Mouse (Mus musculus) midbrain, postnatal 0 days (tissue): ENCODE results near the gene Hvcn1. TPM values are rescaled to one million over a fixed set of nuclear protein-coding genes. Genes with fewer than 3 reads are reported as not detected.

Experiments used
- ATAC-seq: fragments of 200-750 bp; cut with Nextera tagmentation; 2 replicates; pipeline ENCODE4 v1.8.0; 2017; ENCODE audit warnings: moderate number of reproducible peaks, mild to moderate bottlenecking, moderate TSS enrichment, moderate library complexity; ENCODE audit not compliant: low FRiP score
- DNase-seq: peaks from one replicate; pipeline ENCODE4 v3.0.0-alpha.2; 2015; ENCODE audit warnings: low spot score
- H3K27ac ChIP-seq: fragments of 300-500 bp; sonication (generic); 2 replicates; pipeline ENCODE4 v1.5.1; 2014; ENCODE audit warnings: low read depth, mild to moderate bottlenecking, low read length, mixed read lengths
- H3K27me3 ChIP-seq: fragments of 300-500 bp; sonication (generic); 2 replicates; pipeline ENCODE4 v1.6.1; 2014; ENCODE audit warnings: low read length, control low read depth, mixed read lengths; ENCODE audit not compliant: insufficient read depth
- H3K36me3 ChIP-seq: fragments of 300-500 bp; sonication (generic); 2 replicates; pipeline ENCODE4 v1.6.1; 2014; ENCODE audit warnings: low read length, control low read depth, mixed read lengths; ENCODE audit not compliant: insufficient read depth
- H3K4me1 ChIP-seq: fragments of 300-500 bp; sonication (generic); 2 replicates; pipeline ENCODE4 v1.6.1; 2014; ENCODE audit warnings: mild to moderate bottlenecking, control low read depth, antibody characterized with exemption, low read length, mixed read lengths; ENCODE audit not compliant: insufficient read depth
- H3K4me2 ChIP-seq: fragments of 300-500 bp; sonication (generic); 2 replicates; pipeline ENCODE4 v1.6.1; 2014; ENCODE audit warnings: low read depth, mild to moderate bottlenecking, low read length, mixed read lengths; ENCODE audit not compliant: poor library complexity, severe bottlenecking
- H3K4me3 ChIP-seq: fragments of 300-500 bp; sonication (generic); 2 replicates; pipeline ENCODE4 v1.5.1; 2014; ENCODE audit warnings: low read depth, mild to moderate bottlenecking, low read length, moderate library complexity
- H3K9ac ChIP-seq: fragments of 300-500 bp; sonication (generic); replicated peaks from 2 replicates; pipeline ENCODE4 v1.6.1; 2014; ENCODE audit warnings: mild to moderate bottlenecking, low read length, moderate library complexity, mixed read lengths; ENCODE audit not compliant: poor library complexity, severe bottlenecking
- H3K9me3 ChIP-seq: fragments of 300-500 bp; sonication (generic); 2 replicates; pipeline ENCODE4 v1.6.1; 2016; ENCODE audit warnings: low read length, control low read depth
- CTCF ChIP-seq: IDR thresholded peaks from 2 replicates; pipeline ENCODE4 v1.5.1; 2016; ENCODE audit warnings: antibody characterized with exemption, mild to moderate bottlenecking
- WGBS: fragments of 180-500 bp; shearing (Covaris S2); extraction: QIAGEN DNeasy Blood & Tissue Kit; methylation state at CpG from one replicate; pipeline ENCODE4 v1.1.7; 2014; 5-methylcytosine and 5-hydroxymethylcytosine counted together
- polyA plus RNA-seq: library from polyadenylated mRNA; unstranded; fragments of >200 nt; fragmentation: Nextera tagmentation; extraction: Ambion mirVana; gene quantifications from 2 replicates; pipeline ENCODE4 v1.2.1, GENCODE M21; 2015
- total RNA-seq: library from RNA; depleted of rRNA; stranded (reverse); fragments of >200 nt; gene quantifications from 2 replicates; pipeline ENCODE4 v1.2.3, GENCODE M21; 2014

The Hvcn1 gene
- total and polyA plus RNA-seq, 2 experiments from 2014 or later, result 1.3 to 2.2 TPM

GRCm38 (mm10) chr5:122247934-122248333 lies 41.3 kb downstream of the Hvcn1 start:
- 95% methylated on average over 7 of the region's 7 CpGs for WGBS
- Histone ChIP-seq H3K27ac (no peak overlapping the region), H3K9ac (no peak overlapping the region), H3K4me2 (no peak overlapping the region), H3K27me3 (no peaks in the 10 kb centered on the region), H3K9me3 (no peaks in the 10 kb centered on the region), H3K4me3 (no peak overlapping the region), H3K4me1 (no peaks in the 10 kb centered on the region), H3K36me3 (peaks cover 27% of the 10 kb centered on the region)
- no peak for TF ChIP-seq CTCF
- DNase-seq, result no peak
- ATAC-seq, result no peak

GRCm38 (mm10) chr5:122249281-122249680 lies 42.7 kb downstream of the Hvcn1 start:
- no peak for TF ChIP-seq CTCF
- no peak overlapping the region for H3K4me2 ChIP-seq
- no peak overlapping the region for H3K4me3 ChIP-seq
- H3K9me3 ChIP-seq, result no peaks in the 10 kb centered on the region
- ATAC-seq, result no peak
- H3K36me3 ChIP-seq, result peaks cover 31% of the 10 kb centered on the region
- no peaks in the 10 kb centered on the region for H3K4me1 ChIP-seq
- DNase-seq, result no peak
- WGBS, result 90% methylated on average over 4 of the region's 4 CpGs
- no peak overlapping the region for H3K27ac ChIP-seq
- H3K27me3 ChIP-seq, result no peaks in the 10 kb centered on the region
- H3K9ac ChIP-seq, result no peak overlapping the region

- Histone ChIP-seq H3K4me2 (no peak overlapping the region), H3K4me3 (no peak overlapping the region), H3K27ac (no peak overlapping the region), H3K9me3 (no peaks in the 10 kb centered on the region), H3K27me3 (no peaks in the 10 kb centered on the region), H3K4me1 (no peaks in the 10 kb centered on the region), H3K36me3 (peaks cover 52% of the 10 kb centered on the region), H3K9ac (no peak overlapping the region)
- DNase-seq (no peak), ATAC-seq (no peak)
- no peak for TF ChIP-seq CTCF
- 92% methylated on average over 17 of the region's 17 CpGs for whole genome bisulfite sequencing
Observed at GRCm38 (mm10) chr5:122251895-122252606, 45.4 kb downstream of the Hvcn1 start.

- Histone ChIP-seq H3K4me2 (no peak overlapping the region), H3K4me3 (no peak overlapping the region), H3K9ac (no peak overlapping the region), H3K4me1 (no peaks in the 10 kb centered on the region), H3K36me3 (peaks cover 52% of the 10 kb centered on the region), H3K9me3 (no peaks in the 10 kb centered on the region), H3K27ac (no peak overlapping the region), H3K27me3 (no peaks in the 10 kb centered on the region)
- 81% methylated on average over 6 of the region's 6 CpGs for WGBS
- no peak for DNase-seq
- no peak for ATAC-seq
- TF ChIP-seq CTCF, result no peak
Observed at GRCm38 (mm10) chr5:122258027-122258741, 51.6 kb downstream of the Hvcn1 start.

GRCm38 (mm10) chr5:122262104-122262503 lies 55.5 kb downstream of the Hvcn1 start:
- peak; percentile 47 for TF ChIP-seq CTCF
- no peaks in the 10 kb centered on the region for H3K27me3 ChIP-seq
- no peak overlapping the region for H3K4me2 ChIP-seq
- H3K4me3 ChIP-seq, result no peak overlapping the region
- no peak for DNase-seq
- H3K4me1 ChIP-seq, result no peaks in the 10 kb centered on the region; the same call in 1 of the 2 replicates
- WGBS, result 51% methylated on average over 7 of the region's 7 CpGs
- H3K36me3 ChIP-seq, result peaks cover 23% of the 10 kb centered on the region
- H3K27ac ChIP-seq, result no peak overlapping the region
- ATAC-seq, result no peak
- H3K9ac ChIP-seq, result no peak overlapping the region
- H3K9me3 ChIP-seq, result no peaks in the 10 kb centered on the region
